Comparison of ENCODE assay signal across 36 mouse cellular contexts in genomic region chrX:57408769-57409168, GRCm38 (mm10). TPM values are rescaled to one million over a fixed set of nuclear protein-coding genes. Genes with fewer than 3 reads are reported as not detected.
"Had no signal": no experiment of that assay in that cellular context is flagged by ENCODE, and none has a peak within 500 bp of the region (broad histone marks: within the 10 kb centered on the region; RNA-seq: fewer than 3 reads in every experiment).

Gene Gm364 (plus strand): TSS chrX:57409154.

- DNase-seq: gastrocnemius, adult 2 months; gastrocnemius, postnatal 10 days; gastrocnemius, postnatal 25 days; heart, adult 11 months; heart, adult 2 months; heart, postnatal 4 days; kidney, adult 18-20 months; kidney, adult 8-10 months; kidney, postnatal 10 days; kidney, postnatal 25 days; liver had no signal

- H3K9me3 ChIP-seq: heart, embryonic 13.5 days; heart, embryonic 15.5 days; hindbrain, embryonic 10.5 days; hindbrain, embryonic 12.5 days; intestine, embryonic 15.5 days; limb, embryonic 10.5 days; limb, embryonic 12.5 days had no signal

- H3K4me1 ChIP-seq: heart, embryonic 13.5 days; heart, embryonic 15.5 days; hindbrain, embryonic 10.5 days; hindbrain, embryonic 12.5 days; intestine, embryonic 15.5 days; limb, embryonic 10.5 days; limb, embryonic 12.5 days had no signal

- H3K9ac ChIP-seq: heart, embryonic 13.5 days; heart, embryonic 15.5 days; hindbrain, embryonic 12.5 days; hindbrain, embryonic 14.5 days; intestine, embryonic 15.5 days; limb, embryonic 12.5 days had no signal

- H3K27ac ChIP-seq: gastrocnemius, adult 2 months; heart, adult 2 months; heart, embryonic 13.5 days; heart, embryonic 15.5 days; hindbrain, embryonic 10.5 days; hindbrain, embryonic 12.5 days; hindbrain, embryonic 14.5 days; intestine, embryonic 15.5 days; layer of hippocampus, adult 2 months; left cerebral cortex, adult 2 months; limb, embryonic 10.5 days; limb, embryonic 12.5 days had no signal

- H3K4me2 ChIP-seq: heart, embryonic 11.5 days; heart, embryonic 13.5 days; heart, embryonic 15.5 days; hindbrain, embryonic 12.5 days; hindbrain, embryonic 14.5 days; intestine, embryonic 15.5 days; limb, embryonic 12.5 days; liver, embryonic 11.5 days had no signal

- H3K4me3 ChIP-seq: gastrocnemius, adult 2 months; heart, adult 2 months; heart, embryonic 13.5 days; heart, embryonic 15.5 days; hindbrain, embryonic 10.5 days; hindbrain, embryonic 12.5 days; intestine, embryonic 15.5 days; layer of hippocampus, adult 2 months; left cerebral cortex, adult 2 months; limb, embryonic 10.5 days; limb, embryonic 12.5 days had no signal

- H3K27me3 ChIP-seq: heart, embryonic 13.5 days; heart, embryonic 15.5 days; hindbrain, embryonic 12.5 days; intestine, embryonic 15.5 days; limb, embryonic 12.5 days had no signal

- H3K36me3 ChIP-seq: heart, embryonic 13.5 days; heart, embryonic 15.5 days; hindbrain, embryonic 10.5 days; hindbrain, embryonic 12.5 days; intestine, embryonic 15.5 days; limb, embryonic 10.5 days; limb, embryonic 12.5 days had no signal

- ATAC-seq: hindbrain, embryonic 16.5 days; inflammation-experienced regulatory T-cells, adult 6 months; intestine, embryonic 15.5 days; intestine, postnatal 0 days had no signal

RNA-seq across cellular contexts. Expression of gene Gm364, which starts in this region (rescaled TPM):
- total RNA-seq: gastrocnemius, adult 2 months; gastrocnemius, postnatal 10 days; gastrocnemius, postnatal 25 days; heart, adult 2 months; heart, postnatal 25 days; heart, postnatal 4 days; layer of hippocampus, adult 2 months; layer of hippocampus, postnatal 10 days; layer of hippocampus, postnatal 25 days; left cerebral cortex, adult 2 months; left cerebral cortex, postnatal 14 days; left cerebral cortex, postnatal 36 days had no signal
- polyA plus RNA-seq: gonadal fat pad, adult 2 months; heart, adult 2 months; heart, embryonic 11.5 days; heart, embryonic 13.5 days; heart, embryonic 15.5 days; heart, postnatal 0 days; hindbrain, embryonic 10.5 days; hindbrain, embryonic 12.5 days; hindbrain, embryonic 14.5 days; hindbrain, embryonic 16.5 days; inflammation-experienced regulatory T-cells, adult 6 months; intestine, embryonic 15.5 days; intestine, postnatal 0 days; kidney, embryonic 14.5 days; kidney, embryonic 16.5 days; limb, embryonic 12.5 days; limb, embryonic 14.5 days; liver, embryonic 11.5 days had no signal
